Mouse (Mus musculus) megakaryocyte, adult 5-6 weeks (primary cell): ENCODE data around the gene Psg26. TPM values are rescaled to one million over a fixed set of nuclear protein-coding genes. Genes with fewer than 3 reads are reported as not detected.
"Not testable (repeated sequence)": the region's sequence is repeated elsewhere in the genome, so short reads cannot be mapped to it uniquely, and the experiment has no call there.

Experiments used
- ATAC-seq: 2 replicates; pipeline ENCODE4 v1.8.0; 2016; ENCODE audit warnings: mild to moderate bottlenecking, inconsistent platforms; ENCODE audit not compliant: poor library complexity, severe bottlenecking
- total RNA-seq, 2 experiments: library from RNA; stranded (forward) in 1 of 2; stranded (reverse) in 1 of 2; fragments of 153-499, 151-499 nt in 1 of 2; fragments of 221-1000, 200-1000 nt in 1 of 2; gene quantifications; 2 replicates each; pipeline versions ENCODE4 v1.2.3 to v1.2.4; 2015 to 2017

Gene Psg26
- total RNA-seq (2015) (not detected in 2 replicates), total RNA-seq (2017) (not detected in 2 replicates)

DNA sequence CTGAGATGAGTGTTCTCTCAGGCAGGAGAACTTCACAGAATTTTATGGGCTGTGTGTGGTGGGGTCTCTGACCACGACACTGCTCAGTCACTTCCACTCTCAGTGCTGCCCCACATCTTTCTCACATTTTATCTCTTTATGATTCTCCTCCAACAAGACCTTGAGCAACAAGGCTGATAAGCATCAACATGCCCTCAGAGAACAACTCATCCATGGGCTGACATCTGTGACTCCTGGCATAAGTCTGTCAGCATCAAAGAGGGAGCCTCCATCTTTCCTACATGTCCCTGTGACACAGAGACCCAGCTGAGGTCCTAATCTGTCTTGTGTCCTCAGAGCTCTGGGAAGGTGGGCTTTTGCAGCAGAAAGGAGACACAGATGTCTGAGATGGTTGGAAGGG lies at the start of gene Psg26:
TSS of gene Psg26 (minus strand) at position 101 of the 400 bp plus-strand sequence.
- no peak for ATAC-seq

GRCm38 (mm10) chr7:18533420-18533819 lies 49.4 kb upstream of the Psg26 start:
- ATAC-seq, result no peak

- ATAC-seq, result no peak
These were observed 48.2 kb upstream of the Psg26 start, which contains the start of gene Psg25 for GRCm38 (mm10) chr7:18532169-18532568. Gene Psg25 (minus strand): TSS chr7:18532269.

DNA sequence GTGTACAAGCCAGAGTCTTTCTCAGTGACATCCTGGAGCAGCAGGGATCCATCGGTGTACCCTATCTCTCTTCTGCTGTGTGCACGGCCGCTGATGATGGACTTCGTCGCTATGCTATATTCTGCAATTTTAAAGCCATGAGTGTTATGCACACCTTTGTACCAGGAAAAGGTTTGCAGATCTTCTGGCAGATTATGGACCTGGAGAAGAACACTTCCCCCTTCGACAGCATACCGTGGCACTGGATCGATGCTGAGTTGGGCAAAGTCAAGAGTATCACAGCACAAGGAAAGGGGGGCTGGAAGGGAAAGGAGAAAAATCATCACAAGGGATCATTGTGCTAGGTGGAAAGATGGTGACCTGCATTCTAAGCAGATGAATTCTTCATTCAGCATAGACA lies 40.7 kb upstream of the Psg26 start:
- ATAC-seq, result no peak

GRCm38 (mm10) chr7:18512848-18513247 lies 28.9 kb upstream of the Psg26 start:
- ATAC-seq, result not testable (repeated sequence)

- ATAC-seq, result not testable (repeated sequence)
These were observed 28.4 kb upstream of the Psg26 start for GRCm38 (mm10) chr7:18512417-18512816.

- ATAC-seq, result no peak
These were observed 27.5 kb upstream of the Psg26 start for GRCm38 (mm10) chr7:18511479-18511878.

GRCm38 (mm10) chr7:18431941-18432340 lies 52.0 kb downstream of the Psg26 start, which contains the start of gene Psg28:
Gene Psg28 (minus strand): TSS chr7:18432041.
- not testable (repeated sequence) for ATAC-seq

Other genes with a start within 250 kb of the Psg26 start
- not detected in 2 replicates for gene Mill1, start 238.8 kb downstream of the Psg26 start, total RNA-seq (2015)
- not detected in 2 replicates for gene Mill1, start 238.8 kb downstream of the Psg26 start, total RNA-seq (2017)
- not detected in 2 replicates for gene Psg18, start 129.2 kb downstream of the Psg26 start, total RNA-seq (2015)
- gene Psg18, start 129.2 kb downstream of the Psg26 start, total RNA-seq (2017), result not detected in 2 replicates
- gene Psg28, start 52.1 kb downstream of the Psg26 start, total RNA-seq (2015), result not detected in 2 replicates
- gene Psg28, start 52.1 kb downstream of the Psg26 start, total RNA-seq (2017), result not detected in 2 replicates
- gene Psg25, start 48.1 kb upstream of the Psg26 start, total RNA-seq (2015), result not detected in 2 replicates
- not detected in 2 replicates for gene Psg25, start 48.1 kb upstream of the Psg26 start, total RNA-seq (2017)
- not detected in 2 replicates for gene Psg27, start 83.1 kb upstream of the Psg26 start, total RNA-seq (2015)
- not detected in 2 replicates for gene Psg27, start 83.1 kb upstream of the Psg26 start, total RNA-seq (2017)
- not detected in 2 replicates for gene Psg23, start 132.3 kb upstream of the Psg26 start, total RNA-seq (2015)
- not detected in 2 replicates for gene Psg23, start 132.3 kb upstream of the Psg26 start, total RNA-seq (2017)
- gene Psg21, start 172.5 kb upstream of the Psg26 start, total RNA-seq (2015), result not detected in 2 replicates
- not detected in 2 replicates for gene Psg21, start 172.5 kb upstream of the Psg26 start, total RNA-seq (2017)
- not detected in 2 replicates for gene Psg20, start 202.0 kb upstream of the Psg26 start, total RNA-seq (2015)
- gene Psg20, start 202.0 kb upstream of the Psg26 start, total RNA-seq (2017), result not detected in 2 replicates
- gene Psg22, start 233.9 kb upstream of the Psg26 start, total RNA-seq (2015), result not detected in 2 replicates
- not detected in 2 replicates for gene Psg22, start 233.9 kb upstream of the Psg26 start, total RNA-seq (2017)